Mouse (Mus musculus): Measurements from ENCODE around the gene Ankmy2. TPM values are rescaled to one million over a fixed set of nuclear protein-coding genes. Genes with fewer than 3 reads are reported as not detected.
"Not testable (repeated sequence)": the region's sequence is repeated elsewhere in the genome, so short reads cannot be mapped to it uniquely, and the experiment has no call there.

The Ankmy2 gene
- total and polyA plus RNA-seq, 3 experiments, result 7.0 to 15.5 (median 13.3) TPM

DNA sequence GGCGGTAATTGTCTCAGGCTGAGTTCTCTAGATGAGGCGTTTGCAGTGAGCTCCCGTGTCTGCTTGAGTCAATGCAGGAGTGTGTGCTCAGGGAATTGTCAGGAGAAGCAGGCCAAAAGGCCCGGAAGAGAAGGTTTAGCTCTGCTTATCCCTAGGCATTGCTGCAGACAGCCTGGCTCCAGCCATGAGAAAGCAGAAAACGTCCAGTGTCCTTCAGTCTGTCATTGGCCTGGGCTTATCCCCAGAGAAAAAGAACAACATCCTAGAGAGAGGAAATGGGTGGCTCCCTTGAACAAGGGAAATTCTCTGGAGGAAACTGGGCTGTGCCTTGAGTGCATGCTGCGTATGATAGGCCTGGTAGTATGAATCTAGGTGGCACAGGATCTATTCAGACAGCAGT is 25.7 kb downstream of the Ankmy2 start:
- intact Hi-C loops (cut with DNase I), result loop anchor here (2.0 to 10.0 kb wide), 4 partner anchors 26 to 832 kb away; partner anchors contain the start of gene Ankmy2
- Histone ChIP-seq H3K4me1 (ENCODE audit: control insufficient read depth, insufficient read depth, low read length) (peaks cover 10% of the 10 kb centered on the region), H3K79me2 (replicated peaks; ENCODE audit: control insufficient read depth, insufficient read depth, low read length) (no peaks in the 10 kb centered on the region), H3K36me3 (ENCODE audit: control insufficient read depth, insufficient read depth, low read length) (no peaks in the 10 kb centered on the region; the same call in 1 of the 2 replicates), H3K27me3 (ENCODE audit: control insufficient read depth, insufficient read depth, low read length) (no peaks in the 10 kb centered on the region), H3K9ac (ENCODE audit: low read depth, low read length) (no peak overlapping the region), H3K27ac (peak overlapping the region; percentile 71), H3K4me3 (no peak overlapping the region)
- TF ChIP-seq POLR2A (IDR thresholded peaks at IDR 0.05; ENCODE audit: insufficient read depth, low read depth, low read length) (peak; percentile 42), CTCF (IDR thresholded peaks at IDR 0.05) (no peak), EP300 (IDR thresholded peaks at IDR 0.05; ENCODE audit: insufficient read depth, low read depth, low read length) (peak; percentile 83)
- 36% methylated on average over 6 of the region's 6 CpGs for WGBS
- peak; percentile 52 to 66 for DNase-seq

DNA sequence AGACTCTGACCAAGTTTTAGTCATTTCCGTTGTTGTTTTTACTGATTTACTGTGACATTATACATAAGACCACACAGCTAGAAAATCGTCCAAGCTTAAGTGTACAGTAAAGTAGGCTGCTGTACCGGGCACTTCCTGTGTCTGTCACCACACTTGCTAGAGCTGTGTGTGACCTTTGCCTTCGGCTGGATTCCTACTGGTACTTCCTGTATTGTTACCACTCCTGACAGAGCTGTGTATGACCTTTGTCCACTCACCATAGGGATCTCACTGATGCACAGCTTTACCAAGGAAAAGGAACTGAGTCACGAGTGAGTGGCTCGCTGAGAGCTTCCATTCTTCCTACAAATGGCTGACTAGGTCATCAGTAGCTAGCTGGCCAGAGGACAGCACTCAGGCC is 30.2 kb downstream of the Ankmy2 start:
- intact Hi-C loops (cut with DNase I), result loop anchor here (10.0 kb wide), 3 partner anchors 152 to 828 kb away; no protein-coding TSS in a partner anchor
- Histone ChIP-seq H3K27ac (no peak overlapping the region), H3K79me2 (replicated peaks; ENCODE audit: control insufficient read depth, insufficient read depth, low read length) (no peaks in the 10 kb centered on the region), H3K4me3 (no peak overlapping the region), H3K9ac (ENCODE audit: low read depth, low read length) (no peak overlapping the region), H3K4me1 (ENCODE audit: control insufficient read depth, insufficient read depth, low read length) (peaks cover 7% of the 10 kb centered on the region), H3K36me3 (ENCODE audit: control insufficient read depth, insufficient read depth, low read length) (peaks cover 2% of the 10 kb centered on the region; the same call in 1 of the 2 replicates), H3K27me3 (ENCODE audit: control insufficient read depth, insufficient read depth, low read length) (no peaks in the 10 kb centered on the region)
- no peak for TF ChIP-seq CTCF (IDR thresholded peaks at IDR 0.05)
- WGBS, result 48% methylated on average over 6 of the region's 6 CpGs
- no peak for DNase-seq

DNA sequence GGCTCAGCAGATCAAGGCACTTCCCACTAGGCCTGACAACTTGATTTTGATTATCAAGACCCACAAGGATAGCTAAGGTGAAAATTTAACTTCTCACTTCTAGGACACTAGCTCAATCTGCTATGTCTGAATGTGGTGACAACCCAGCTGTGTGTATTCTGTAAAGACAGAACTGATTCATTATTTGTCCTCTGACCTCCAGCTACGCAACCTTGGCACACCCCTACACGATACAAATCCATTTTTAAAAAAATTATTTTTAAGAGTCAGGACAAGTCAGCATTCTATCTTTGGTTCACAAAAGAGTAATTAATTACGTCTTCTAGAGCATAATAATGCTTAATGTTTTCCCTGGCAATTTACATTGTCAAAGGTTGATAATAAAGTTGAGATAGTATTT is 32.7 kb downstream of the Ankmy2 start:
- Histone ChIP-seq H3K27ac (no peak overlapping the region), H3K27me3 (ENCODE audit: control insufficient read depth, insufficient read depth, low read length) (no peaks in the 10 kb centered on the region), H3K4me3 (no peak overlapping the region), H3K9ac (ENCODE audit: low read depth, low read length) (no peak overlapping the region), H3K36me3 (ENCODE audit: control insufficient read depth, insufficient read depth, low read length) (peaks cover 2% of the 10 kb centered on the region; the same call in 1 of the 2 replicates), H3K4me1 (ENCODE audit: control insufficient read depth, insufficient read depth, low read length) (peaks cover 1% of the 10 kb centered on the region; the same call in 1 of the 2 replicates), H3K79me2 (replicated peaks; ENCODE audit: control insufficient read depth, insufficient read depth, low read length) (no peaks in the 10 kb centered on the region)
- TF ChIP-seq POLR2A (IDR thresholded peaks at IDR 0.05; ENCODE audit: insufficient read depth, low read depth, low read length) (no peak), CTCF (IDR thresholded peaks at IDR 0.05) (no peak), EP300 (IDR thresholded peaks at IDR 0.05; ENCODE audit: insufficient read depth, low read depth, low read length) (no peak)
- intact Hi-C loops (cut with DNase I), result loop anchor here (10.0 kb wide), 3 partner anchors 155 to 825 kb away; no protein-coding TSS in a partner anchor
- DNase-seq, result no peak
- 96% methylated on average over 3 of the region's 3 CpGs for WGBS

DNA sequence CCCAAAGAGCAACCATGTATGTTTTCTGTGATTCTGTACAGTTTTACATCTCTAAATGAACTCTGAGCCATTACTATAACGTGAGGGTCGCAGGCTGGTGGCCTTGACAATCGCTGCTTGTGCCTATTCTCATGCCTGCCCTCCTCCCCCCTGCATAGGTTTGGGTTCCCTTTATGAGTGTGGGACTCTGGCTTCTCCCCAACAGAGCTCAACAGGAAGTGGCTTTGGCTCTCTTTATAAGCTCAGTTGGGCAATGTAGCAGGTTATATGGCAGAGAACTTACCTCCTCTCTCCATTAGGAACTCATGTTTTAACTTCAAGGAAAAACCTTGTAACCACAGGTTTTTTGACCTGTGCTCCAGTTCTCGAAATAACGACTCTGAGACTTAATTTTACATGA is 33.4 kb downstream of the Ankmy2 start:
- no peak overlapping the region for H3K9ac ChIP-seq (ENCODE audit: low read depth, low read length)
- no peak overlapping the region for H3K4me3 ChIP-seq
- no peaks in the 10 kb centered on the region for H3K27me3 ChIP-seq (ENCODE audit: control insufficient read depth, insufficient read depth, low read length)
- H3K4me1 ChIP-seq (ENCODE audit: control insufficient read depth, insufficient read depth, low read length), result peaks cover 1% of the 10 kb centered on the region; the same call in 1 of the 2 replicates
- no peaks in the 10 kb centered on the region for H3K79me2 ChIP-seq (replicated peaks; ENCODE audit: control insufficient read depth, insufficient read depth, low read length)
- H3K27ac ChIP-seq, result no peak overlapping the region
- intact Hi-C loops (cut with DNase I), result no loop called here
- TF ChIP-seq CTCF (IDR thresholded peaks at IDR 0.05) (no peak), POLR2A (IDR thresholded peaks at IDR 0.05; ENCODE audit: insufficient read depth, low read depth, low read length) (no peak), EP300 (IDR thresholded peaks at IDR 0.05; ENCODE audit: insufficient read depth, low read depth, low read length) (no peak)
- no peak for DNase-seq
- WGBS, result 92% methylated on average over 5 of the region's 5 CpGs
- peaks cover 3% of the 10 kb centered on the region for H3K36me3 ChIP-seq (ENCODE audit: control insufficient read depth, insufficient read depth, low read length)

DNA sequence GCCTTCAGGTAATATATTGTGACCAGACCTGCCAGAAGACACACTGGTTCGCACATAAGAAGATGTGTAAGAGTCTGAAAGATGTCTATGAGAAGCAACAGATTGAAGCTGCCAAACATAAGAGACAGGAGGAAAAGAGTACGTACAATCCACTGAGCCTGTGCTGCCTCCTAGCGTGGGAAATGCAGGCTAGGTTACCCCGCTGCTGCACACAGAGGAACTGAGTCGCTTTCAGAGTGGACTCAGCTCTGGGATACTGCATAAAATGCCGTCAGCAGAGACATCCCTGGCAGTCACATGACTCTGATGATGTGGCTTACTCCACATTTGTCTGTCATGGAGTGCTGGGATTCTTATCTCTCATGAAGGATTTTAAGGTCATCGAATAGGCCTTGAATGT is 38.1 kb downstream of the Ankmy2 start:
- WGBS, result 79% methylated on average over 7 of the region's 7 CpGs

DNA sequence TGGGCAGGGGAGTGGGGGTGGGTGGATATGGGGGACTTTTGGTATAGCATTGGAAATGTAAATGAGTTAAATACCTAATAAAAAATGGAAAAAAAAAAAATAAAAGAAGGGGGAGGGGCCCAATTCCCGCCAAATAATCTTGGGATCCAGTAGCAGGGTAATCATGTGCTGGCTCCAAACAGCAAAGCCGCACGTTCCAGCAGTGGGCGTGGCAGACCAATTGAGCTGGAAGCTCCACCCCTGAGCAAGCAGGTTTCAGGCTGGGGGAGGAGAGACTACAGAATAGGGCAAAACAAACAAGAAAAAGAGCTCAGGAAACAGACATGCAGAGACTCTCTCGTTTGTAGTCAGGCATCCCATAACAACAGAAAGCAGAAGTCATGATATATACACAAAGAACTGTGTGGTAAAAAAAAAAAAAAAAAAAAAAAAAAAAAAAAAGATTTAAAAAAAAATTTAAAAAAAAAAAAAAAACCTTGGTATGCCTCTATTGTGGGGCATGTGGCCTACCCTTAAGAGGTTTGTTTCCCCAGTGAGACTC is 48.7 kb downstream of the Ankmy2 start:
- WGBS, result 52% methylated on average over 5 of the region's 5 CpGs
- DNase-seq; H3K4me1 ChIP-seq (ENCODE audit: control insufficient read depth, insufficient read depth, low read length); H3K79me2 ChIP-seq (replicated peaks; ENCODE audit: control insufficient read depth, insufficient read depth, low read length); H3K27me3 ChIP-seq (ENCODE audit: control insufficient read depth, insufficient read depth, low read length); H3K36me3 ChIP-seq (ENCODE audit: control insufficient read depth, insufficient read depth, low read length); H3K9ac ChIP-seq (ENCODE audit: low read depth, low read length); intact Hi-C loops (cut with DNase I); H3K27ac ChIP-seq; H3K4me3 ChIP-seq: not testable (repeated sequence)

More for the DNA sequence above, 38.1 kb downstream of the Ankmy2 start:
- H3K4me1 ChIP-seq (ENCODE audit: control insufficient read depth, insufficient read depth, low read length), result no peaks in the 10 kb centered on the region
- intact Hi-C loops (cut with DNase I), result no loop called here
- no peak overlapping the region for H3K4me3 ChIP-seq
- TF ChIP-seq CTCF (IDR thresholded peaks at IDR 0.05), result peak; percentile 51
- TF ChIP-seq EP300 (IDR thresholded peaks at IDR 0.05; ENCODE audit: insufficient read depth, low read depth, low read length), result no peak
- TF ChIP-seq POLR2A (IDR thresholded peaks at IDR 0.05; ENCODE audit: insufficient read depth, low read depth, low read length), result no peak
- no peaks in the 10 kb centered on the region for H3K79me2 ChIP-seq (replicated peaks; ENCODE audit: control insufficient read depth, insufficient read depth, low read length)
- no peaks in the 10 kb centered on the region for H3K27me3 ChIP-seq (ENCODE audit: control insufficient read depth, insufficient read depth, low read length)
- H3K36me3 ChIP-seq (ENCODE audit: control insufficient read depth, insufficient read depth, low read length), result peaks cover 5% of the 10 kb centered on the region
- no peak overlapping the region for H3K9ac ChIP-seq (ENCODE audit: low read depth, low read length)
- no peak for DNase-seq
- no peak overlapping the region for H3K27ac ChIP-seq
